Mouse (Mus musculus) thymus, postnatal 0 days (tissue): ENCODE results near the gene Calm3. TPM values are rescaled to one million over a fixed set of nuclear protein-coding genes. Genes with fewer than 3 reads are reported as not detected.

Experiments used
- DNase-seq: peaks from one replicate; pipeline ENCODE4 v3.0.0-alpha.2; 2015; ENCODE audit warnings: low spot score
- polyA plus RNA-seq: library from polyadenylated mRNA; unstranded; fragments of >200 nt; fragmentation: Nextera tagmentation; extraction: Ambion mirVana; gene quantifications from 2 replicates; pipeline ENCODE4 v1.2.1, GENCODE M21; 2015

Gene Calm3
- polyA plus RNA-seq, 1 experiment from 2014 or later: 201 TPM

GRCm38 (mm10) chr7:16915461-16916340, 8.2 kb downstream of the Calm3 start:
- no peak for DNase-seq

DNA sequence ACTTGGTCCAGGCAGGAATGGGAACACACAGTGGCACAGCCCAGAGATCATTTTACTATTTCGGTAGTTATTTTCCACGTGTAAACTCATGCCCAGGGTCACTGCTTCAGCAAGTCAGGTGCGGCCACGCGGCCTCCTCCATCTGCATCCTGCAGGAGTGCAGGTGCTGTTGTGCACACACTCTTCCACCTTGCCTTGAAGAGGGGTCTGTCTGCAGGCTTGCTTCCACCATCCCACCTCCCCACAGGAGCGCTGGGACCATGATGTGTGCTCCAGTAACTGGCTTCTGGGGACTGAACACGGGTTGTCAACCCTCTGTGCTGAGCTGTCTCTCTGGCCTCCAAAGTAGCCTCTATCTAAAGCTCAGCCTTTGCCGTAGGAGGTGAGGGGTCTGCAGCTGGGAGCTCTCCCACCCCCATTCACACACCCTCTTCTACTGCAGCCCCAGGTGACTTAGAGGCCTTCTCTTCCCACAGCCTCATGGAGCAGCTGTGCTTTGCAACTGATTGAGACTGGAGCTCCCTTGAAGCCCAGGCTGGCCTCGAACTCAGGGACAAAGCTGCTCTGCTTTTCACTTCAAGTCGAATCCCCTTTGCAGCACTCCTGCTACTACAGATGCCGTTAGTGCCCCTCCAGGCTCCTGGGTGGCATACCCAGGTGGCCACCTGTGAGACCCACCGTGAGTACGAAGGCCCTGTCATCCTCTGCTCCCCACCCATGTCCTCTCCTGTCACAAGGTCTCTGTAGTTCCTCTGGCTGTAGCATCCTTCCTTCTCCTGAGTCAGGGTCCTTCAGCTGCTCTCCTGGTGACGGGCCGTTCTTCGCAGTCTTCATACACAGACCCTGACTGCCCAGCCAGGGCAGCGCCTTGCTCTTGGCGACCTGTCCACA, 9.2 kb downstream of the Calm3 start:
- DNase-seq: no peak

DNA sequence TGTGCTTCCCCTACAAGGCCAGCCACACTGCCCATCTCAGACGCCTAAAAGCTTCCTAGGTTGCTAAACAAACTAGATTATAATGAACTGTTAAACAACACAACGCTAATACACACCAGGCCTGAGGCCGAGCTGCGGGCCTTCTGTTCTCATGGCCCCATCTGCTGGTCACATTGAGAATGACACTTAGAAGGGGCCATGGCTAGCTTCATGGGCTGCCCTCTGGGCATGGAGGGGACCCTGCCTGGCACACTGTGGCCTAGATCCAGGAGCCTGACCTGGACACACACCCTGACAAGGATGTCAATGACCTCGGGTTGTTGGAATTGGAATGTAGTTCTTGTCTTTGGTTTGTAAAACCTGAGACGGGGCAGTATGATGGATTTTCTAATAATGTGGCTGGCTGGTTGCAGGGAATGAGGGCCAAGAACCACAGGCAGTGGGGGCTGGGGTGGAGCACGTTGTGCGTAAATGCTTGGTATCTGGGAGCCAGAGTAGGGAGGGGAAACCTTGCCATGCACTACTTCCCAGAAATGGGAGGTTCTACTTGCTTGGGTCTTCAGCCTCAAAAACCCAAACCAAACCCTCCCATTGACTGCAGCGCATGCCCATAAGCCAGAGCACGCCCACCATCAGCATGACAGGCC, 10.0 kb downstream of the Calm3 start:
- DNase-seq: peak; percentile 75

DNA sequence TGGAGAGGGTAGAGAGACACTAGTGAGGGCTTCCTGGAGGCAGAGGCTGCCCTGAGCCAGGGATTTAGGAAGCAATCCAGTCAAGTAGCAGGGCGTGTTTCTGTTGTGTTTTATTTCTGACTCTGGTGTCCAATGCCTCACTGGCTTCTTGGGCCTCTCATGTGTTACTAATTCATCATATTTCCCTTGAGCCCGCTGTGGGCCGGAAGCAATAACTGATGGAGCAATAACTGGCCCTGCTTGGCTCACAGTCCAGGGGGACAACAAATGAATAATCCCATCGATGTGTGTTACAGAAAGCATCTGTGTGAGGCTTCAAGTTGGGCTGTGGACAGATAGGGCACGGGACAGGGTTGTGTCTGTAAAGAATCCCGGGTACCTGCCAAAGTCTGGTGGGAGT, 11.6 kb downstream of the Calm3 start:
- no peak for DNase-seq

DNA sequence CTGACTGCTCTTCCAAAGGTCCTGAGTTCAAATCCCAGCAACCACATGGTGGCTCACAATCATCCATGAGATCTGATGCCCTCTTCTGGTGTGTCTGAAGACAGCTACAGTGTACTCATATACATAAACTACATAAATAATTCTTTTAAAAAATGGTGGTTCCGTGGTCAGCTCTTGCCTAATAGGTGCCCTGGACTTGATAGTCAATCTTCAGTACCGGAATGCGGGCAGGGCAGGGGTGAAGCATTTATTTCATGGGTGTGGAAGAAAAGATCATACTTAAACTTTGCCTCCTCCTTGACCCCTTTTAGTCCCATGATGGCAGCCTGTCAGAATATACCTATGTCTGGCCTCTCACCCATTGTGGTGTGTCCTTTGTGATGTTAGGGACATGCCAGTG, 12.0 kb downstream of the Calm3 start:
- no peak for DNase-seq

- no peak for DNase-seq
Observed at GRCm38 (mm10) chr7:16909909-16910308, 14.0 kb downstream of the Calm3 start.

GRCm38 (mm10) chr7:16908859-16909258, 15.1 kb downstream of the Calm3 start:
- DNase-seq: no peak

GRCm38 (mm10) chr7:16908367-16908766, 15.5 kb downstream of the Calm3 start:
- no peak for DNase-seq

- no peak for DNase-seq
Observed at GRCm38 (mm10) chr7:16907842-16908241, 16.1 kb downstream of the Calm3 start.

GRCm38 (mm10) chr7:16906889-16907559, 16.9 kb downstream of the Calm3 start:
- no peak for DNase-seq

- DNase-seq: peak; percentile 51
Observed at GRCm38 (mm10) chr7:16906281-16906680, 17.6 kb downstream of the Calm3 start, which contains the start of gene Ptgir. TSS of gene Ptgir (plus strand) at chr7:16906490.

- DNase-seq: no peak
Observed at GRCm38 (mm10) chr7:16905491-16906021, 18.4 kb downstream of the Calm3 start.

DNA sequence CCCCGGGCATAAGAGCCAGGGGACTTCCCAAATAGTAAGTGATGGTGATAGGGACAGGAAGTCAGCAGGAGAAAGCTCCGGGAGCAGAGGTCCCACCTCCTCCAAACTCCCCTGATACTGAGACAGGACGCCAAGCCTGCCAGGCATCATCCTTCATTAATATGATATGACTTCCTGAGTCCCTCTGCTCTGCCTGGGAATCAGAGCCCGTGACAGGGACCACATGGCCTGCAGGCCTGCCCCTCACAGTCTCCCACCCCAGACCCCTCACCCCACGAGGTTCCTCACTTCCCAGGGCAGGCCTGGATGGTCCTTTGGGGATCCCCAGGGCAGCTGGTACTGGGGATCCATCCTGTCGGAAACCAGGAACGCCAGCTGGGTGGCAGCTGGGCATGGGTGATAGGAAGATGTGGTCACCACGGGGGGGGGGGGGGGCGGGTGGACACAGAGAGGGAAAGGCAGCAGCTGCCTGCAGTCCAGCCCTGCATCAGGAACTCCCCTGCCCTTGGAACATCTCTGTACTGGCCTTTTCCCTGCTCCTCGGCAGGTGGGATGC, 19.7 kb downstream of the Calm3 start:
- DNase-seq: no peak

- DNase-seq: no peak
Observed at GRCm38 (mm10) chr7:16903439-16903955, 20.4 kb downstream of the Calm3 start.

- no peak for DNase-seq
Observed at GRCm38 (mm10) chr7:16900526-16900925, 23.4 kb downstream of the Calm3 start.

DNA sequence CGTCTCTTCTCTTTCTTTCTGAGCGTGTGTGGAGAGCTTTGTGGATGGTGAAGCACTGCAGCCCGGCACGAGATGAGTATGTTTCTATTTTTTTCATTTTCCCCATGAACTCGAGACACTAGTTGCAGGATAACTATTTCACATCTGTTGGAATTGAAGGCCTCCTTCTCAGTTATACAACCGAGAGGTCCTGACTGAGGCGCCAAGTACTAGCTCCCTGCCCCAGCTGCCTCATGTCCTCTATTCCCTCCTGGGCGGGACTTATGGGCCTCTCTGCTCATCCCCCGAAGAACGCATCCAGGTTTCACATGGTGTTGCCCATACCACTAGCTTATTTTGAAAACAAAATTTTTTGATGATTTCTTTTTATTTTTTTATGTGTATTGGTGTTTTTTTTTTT, 28.4 kb downstream of the Calm3 start:
- DNase-seq: no peak

DNA sequence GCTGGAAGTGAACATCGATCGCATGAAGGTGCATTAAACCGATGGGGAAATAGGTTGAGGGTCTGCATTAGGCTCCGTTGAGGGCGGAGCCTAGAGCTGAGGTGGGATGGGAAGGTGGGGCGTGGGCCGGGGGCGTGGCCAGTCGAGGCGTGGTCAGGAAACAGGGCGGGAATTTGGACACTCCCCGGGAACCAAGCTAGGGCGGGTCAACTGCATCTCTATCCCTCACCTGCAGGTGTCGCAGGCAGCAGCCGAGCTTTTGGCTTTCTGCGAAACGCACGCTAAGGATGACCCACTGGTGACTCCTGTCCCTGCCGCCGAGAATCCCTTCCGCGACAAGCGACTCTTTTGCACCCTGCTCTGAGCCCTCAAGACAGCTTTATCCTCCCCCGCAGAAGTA, 28.9 kb downstream of the Calm3 start:
- DNase-seq: peak; percentile 63

GRCm38 (mm10) chr7:16894279-16894678, 29.6 kb downstream of the Calm3 start:
- DNase-seq: no peak

DNA sequence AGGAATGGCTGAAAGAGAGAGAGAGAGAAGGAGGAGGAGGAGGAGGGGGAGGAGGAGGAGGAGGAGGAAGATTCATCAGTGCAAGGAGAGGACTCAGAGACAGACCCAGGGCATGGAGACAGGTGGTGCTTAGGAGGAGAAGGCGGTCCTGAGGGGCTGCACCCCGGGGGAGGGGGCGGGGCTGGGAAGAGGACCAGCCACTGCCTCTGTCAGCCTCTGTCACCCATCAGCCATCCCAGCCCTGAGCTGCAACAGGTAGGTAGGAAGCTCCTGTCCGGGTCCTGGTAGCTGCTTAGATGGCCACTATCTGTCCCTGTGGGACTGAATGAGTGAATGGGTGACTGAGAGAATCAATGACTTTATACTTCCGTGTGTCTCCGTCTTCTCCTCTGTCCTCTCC, 30.3 kb downstream of the Calm3 start:
- DNase-seq: no peak

DNA sequence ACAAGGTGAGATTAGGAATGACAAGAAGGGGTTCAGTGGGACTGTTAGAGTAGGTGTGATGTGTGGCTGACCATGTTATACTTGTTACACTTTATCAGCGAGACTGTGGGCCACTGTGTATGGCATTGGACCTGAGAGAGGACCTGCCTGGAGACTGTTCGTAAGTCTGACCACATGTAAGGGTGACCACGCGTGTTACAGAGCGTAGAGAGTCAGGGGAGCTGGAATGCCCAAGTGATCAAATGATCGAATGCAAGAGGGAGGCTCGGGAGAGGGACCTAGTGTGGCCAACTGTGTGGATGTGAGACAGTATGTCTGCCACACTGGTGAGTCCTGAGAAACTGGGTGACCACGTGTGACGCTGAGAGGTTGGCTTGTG, 31.6 kb downstream of the Calm3 start:
- DNase-seq: no peak
